Comparison of ENCODE assay signal across 9 mouse cellular contexts in genomic region chr8:105217926-105218522, GRCm38 (mm10). TPM values are rescaled to one million over a fixed set of nuclear protein-coding genes. Genes with fewer than 3 reads are reported as not detected.
DNase-seq lines count a peak whose midpoint lies in the region; ATAC-seq and TF ChIP-seq lines count a peak whose summit lies in the region.
"Had no signal": no experiment of that assay in that cellular context is flagged by ENCODE, and none has a peak within 500 bp of the region (broad histone marks: within the 10 kb centered on the region; RNA-seq: fewer than 3 reads in every experiment).

No protein-coding gene starts in this region.

- H3K4me2 ChIP-seq in forebrain, postnatal 0 days (ENCODE audit: low read depth) = no peak overlapping the region
- H3K4me2 ChIP-seq: heart, embryonic 15.5 days had no signal

- H3K4me3 ChIP-seq in forebrain, postnatal 0 days (ENCODE audit: low read depth, low read length) = no peak overlapping the region
- H3K4me3 ChIP-seq: heart, embryonic 15.5 days had no signal

- peak; percentile 34; the same call in 1 of the 2 replicates for ATAC-seq in forebrain, postnatal 0 days

- no peaks in the 10 kb centered on the region for H3K9me3 ChIP-seq in forebrain, postnatal 0 days (ENCODE audit: low read length)
- H3K9me3 ChIP-seq: heart, embryonic 15.5 days had no signal

- H3K27me3 ChIP-seq in forebrain, postnatal 0 days (ENCODE audit: insufficient read depth, low read length) = no peaks in the 10 kb centered on the region
- H3K27me3 ChIP-seq: heart, embryonic 15.5 days had no signal

- no peaks in the 10 kb centered on the region for H3K4me1 ChIP-seq in forebrain, postnatal 0 days (ENCODE audit: insufficient read depth)
- H3K4me1 ChIP-seq: heart, embryonic 15.5 days had no signal

- no peak overlapping the region for H3K27ac ChIP-seq in forebrain, postnatal 0 days (ENCODE audit: low read depth, low read length)
- H3K27ac ChIP-seq: heart, embryonic 15.5 days had no signal

- 86% methylated on average over 5 of the region's 5 CpGs for WGBS in forebrain, postnatal 0 days

- no peaks in the 10 kb centered on the region for H3K36me3 ChIP-seq in forebrain, postnatal 0 days (ENCODE audit: insufficient read depth)

- H3K9ac ChIP-seq in forebrain, postnatal 0 days = no peak overlapping the region
- H3K9ac ChIP-seq: heart, embryonic 15.5 days had no signal

- TF ChIP-seq CTCF in forebrain, postnatal 0 days (IDR thresholded peaks at IDR 0.05; ENCODE audit: low read depth) = peak; percentile 79

- peak; percentile 74 for DNase-seq in kidney, adult 9 months
- no peak for DNase-seq in kidney, postnatal 10 days
- DNase-seq in CD4-positive helper T cell, adult 2 months (ENCODE audit: low read depth, low spot score) = peak; percentile 76
- DNase-seq in MN1 (ENCODE audit: low spot score) = peak; percentile 90
- peak; percentile 79 for DNase-seq in forebrain, postnatal 0 days
- DNase-seq in naive thymus-derived CD4-positive, alpha-beta T cell, adult 2 months (ENCODE audit: low read depth) = peak; percentile 84
- DNase-seq in adrenal gland, adult 2 months = no peak
- DNase-seq in urinary bladder, adult 2 months (ENCODE audit: low spot score) = no peak

RNA-seq across cellular contexts. Expression of gene D230025D16Rik, which starts 6.9 kb away (rescaled TPM):
- 37.1 and 40.7 TPM in 2 replicates for total RNA-seq in forebrain, postnatal 0 days (2014; rRNA removed)
- polyA plus RNA-seq in forebrain, postnatal 0 days (2015; fragmentation: Nextera tagmentation; extraction: Ambion mirVana) = 22.0 and 25.5 TPM in 2 replicates
- total RNA-seq in adrenal gland, adult 2 months (2021) = 10 to 100 TPM; 20.9 to 30.6 TPM
- polyA plus RNA-seq in adrenal gland, adult 2 months (2012; rRNA removed) = 19.3 and 21.5 TPM in 2 replicates
- 25.3 and 28.5 TPM in 2 replicates for polyA plus RNA-seq in urinary bladder, adult 2 months (2012; rRNA removed)

RNA-seq across cellular contexts. Expression of gene B3gnt9, which starts 36.9 kb away (rescaled TPM):
- 8.4 and 11.4 TPM in 2 replicates for total RNA-seq in forebrain, postnatal 0 days (2014; rRNA removed)
- polyA plus RNA-seq in forebrain, postnatal 0 days (2015; fragmentation: Nextera tagmentation; extraction: Ambion mirVana) = 6.6 and 6.8 TPM in 2 replicates
- total RNA-seq in adrenal gland, adult 2 months (2021) = 1 to 10 TPM; 3.1 to 5.0 TPM
- 15.2 and 28.9 TPM in 2 replicates for polyA plus RNA-seq in adrenal gland, adult 2 months (2012; rRNA removed)
- 34.1 and 34.5 TPM in 2 replicates for polyA plus RNA-seq in urinary bladder, adult 2 months (2012; rRNA removed)

RNA-seq across cellular contexts. Expression of gene Tradd, which starts 46.4 kb away (rescaled TPM):
- 14.7 and 23.9 TPM in 2 replicates for total RNA-seq in forebrain, postnatal 0 days (2014; rRNA removed)
- polyA plus RNA-seq in forebrain, postnatal 0 days (2015; fragmentation: Nextera tagmentation; extraction: Ambion mirVana) = 14.0 and 20.9 TPM in 2 replicates
- 10 to 100 TPM; 11.7 to 12.4 TPM for total RNA-seq in adrenal gland, adult 2 months (2021)
- 26.3 and 26.5 TPM in 2 replicates for polyA plus RNA-seq in adrenal gland, adult 2 months (2012; rRNA removed)
- 15.1 and 15.8 TPM in 2 replicates for polyA plus RNA-seq in urinary bladder, adult 2 months (2012; rRNA removed)

RNA-seq across cellular contexts. Expression of gene Fbxl8, which starts 46.4 kb away (rescaled TPM):
- total RNA-seq in forebrain, postnatal 0 days (2014; rRNA removed) = 0.38 and 1.4 TPM in 2 replicates
- polyA plus RNA-seq in forebrain, postnatal 0 days (2015; fragmentation: Nextera tagmentation; extraction: Ambion mirVana) = 0.85 and 1.1 TPM in 2 replicates
- 1 to 10 TPM; 3.3 to 4.0 TPM for total RNA-seq in adrenal gland, adult 2 months (2021)
- 10.4 and 11.5 TPM in 2 replicates for polyA plus RNA-seq in adrenal gland, adult 2 months (2012; rRNA removed)
- polyA plus RNA-seq in urinary bladder, adult 2 months (2012; rRNA removed) = 9.1 and 9.5 TPM in 2 replicates

RNA-seq across cellular contexts. Expression of gene Cbfb, which starts 47.5 kb away (rescaled TPM):
- 56.4 and 65.6 TPM in 2 replicates for total RNA-seq in forebrain, postnatal 0 days (2014; rRNA removed)
- 23.5 and 29.9 TPM in 2 replicates for polyA plus RNA-seq in forebrain, postnatal 0 days (2015; fragmentation: Nextera tagmentation; extraction: Ambion mirVana)
- total RNA-seq in adrenal gland, adult 2 months (2021) = 10 to 100 TPM; 68.2 to 80.0 TPM
- polyA plus RNA-seq in adrenal gland, adult 2 months (2012; rRNA removed) = 9.3 and 14.3 TPM in 2 replicates
- 28.0 and 30.1 TPM in 2 replicates for polyA plus RNA-seq in urinary bladder, adult 2 months (2012; rRNA removed)

Comparison
In these comparisons a context has a peak if more than half of its experiments do, and no peak if none do; other contexts are left out.
1. DNase-seq: peak in kidney, adult 9 months (single experiment), CD4-positive helper T cell, adult 2 months (single experiment), MN1 (single experiment), forebrain, postnatal 0 days (single experiment) and naive thymus-derived CD4-positive, alpha-beta T cell, adult 2 months (single experiment); none in kidney, postnatal 10 days (single experiment), adrenal gland, adult 2 months (single experiment) and urinary bladder, adult 2 months (single experiment).